Mouse (Mus musculus) urinary bladder, postnatal 14 days (tissue): Measurements from ENCODE around the gene Ttc1.

ENCODE experiments used
- DNase-seq: peaks from one replicate; pipeline ENCODE4 v3.0.0; 2021; ENCODE audit warnings: low spot score

Ttc1 gene

DNA sequence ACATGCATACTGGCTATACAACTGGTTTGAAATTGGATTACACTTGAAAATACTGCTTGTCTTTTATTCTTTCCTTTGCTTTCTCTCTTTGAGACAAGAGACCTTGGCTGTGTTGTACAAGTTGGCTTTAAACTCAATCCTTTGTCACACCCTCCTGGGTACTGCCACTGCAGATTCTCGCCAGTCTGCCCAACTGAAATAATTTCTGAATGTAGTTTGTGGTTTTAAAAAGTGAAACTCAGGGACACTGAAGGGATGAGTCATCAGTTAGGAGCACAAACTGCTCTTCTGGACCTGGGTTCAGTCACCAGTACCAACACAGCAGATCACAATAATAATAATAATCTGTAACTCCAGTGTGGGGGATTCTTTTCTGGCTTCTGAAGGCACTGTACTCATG is 44.3 kb downstream of the Ttc1 start:
- DNase-seq: no peak

DNA sequence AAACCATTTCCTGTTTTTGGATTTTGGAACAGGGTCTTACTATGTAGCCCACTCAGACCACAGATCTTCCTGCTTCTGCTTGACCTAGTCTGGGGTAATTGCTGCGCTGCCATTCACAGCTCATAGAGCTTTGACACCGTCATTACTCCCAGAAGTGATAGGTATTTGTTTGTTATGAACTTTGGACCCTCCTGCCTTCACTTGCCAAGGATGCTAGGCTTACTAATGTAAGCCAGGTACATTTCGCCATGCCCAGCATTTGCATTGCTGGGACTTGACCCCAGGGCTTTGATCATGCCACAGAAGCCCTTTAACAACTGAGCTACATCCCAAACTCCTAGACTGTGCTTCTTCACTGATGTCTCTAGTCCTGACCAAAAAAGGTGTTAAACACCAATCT is 47.5 kb downstream of the Ttc1 start:
- DNase-seq: no peak

- no peak for DNase-seq
These were observed 49.2 kb downstream of the Ttc1 start for GRCm38 (mm10) chr11:43698621-43699020.

- no peak for DNase-seq
These were observed 51.2 kb downstream of the Ttc1 start for GRCm38 (mm10) chr11:43696623-43697022.

DNA sequence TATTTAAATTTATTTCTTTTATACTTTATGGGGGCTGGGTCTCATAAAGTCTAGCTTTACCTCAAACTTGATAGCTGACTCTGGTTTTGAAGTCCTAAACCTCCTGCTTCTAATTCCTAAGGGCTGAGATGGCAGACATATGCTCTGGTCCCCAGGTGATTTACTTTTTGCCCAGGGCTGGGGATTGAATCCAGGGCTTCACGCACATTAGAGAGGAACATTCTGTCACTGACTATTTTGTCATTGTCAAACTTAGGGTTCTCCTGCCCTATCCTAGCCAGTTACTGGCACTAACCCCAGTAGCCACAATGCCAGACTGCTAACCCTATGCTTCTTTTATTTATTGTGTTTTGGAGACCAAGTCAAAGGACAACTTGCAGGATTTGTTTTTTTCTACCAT is 59.0 kb downstream of the Ttc1 start:
- DNase-seq: no peak

DNA sequence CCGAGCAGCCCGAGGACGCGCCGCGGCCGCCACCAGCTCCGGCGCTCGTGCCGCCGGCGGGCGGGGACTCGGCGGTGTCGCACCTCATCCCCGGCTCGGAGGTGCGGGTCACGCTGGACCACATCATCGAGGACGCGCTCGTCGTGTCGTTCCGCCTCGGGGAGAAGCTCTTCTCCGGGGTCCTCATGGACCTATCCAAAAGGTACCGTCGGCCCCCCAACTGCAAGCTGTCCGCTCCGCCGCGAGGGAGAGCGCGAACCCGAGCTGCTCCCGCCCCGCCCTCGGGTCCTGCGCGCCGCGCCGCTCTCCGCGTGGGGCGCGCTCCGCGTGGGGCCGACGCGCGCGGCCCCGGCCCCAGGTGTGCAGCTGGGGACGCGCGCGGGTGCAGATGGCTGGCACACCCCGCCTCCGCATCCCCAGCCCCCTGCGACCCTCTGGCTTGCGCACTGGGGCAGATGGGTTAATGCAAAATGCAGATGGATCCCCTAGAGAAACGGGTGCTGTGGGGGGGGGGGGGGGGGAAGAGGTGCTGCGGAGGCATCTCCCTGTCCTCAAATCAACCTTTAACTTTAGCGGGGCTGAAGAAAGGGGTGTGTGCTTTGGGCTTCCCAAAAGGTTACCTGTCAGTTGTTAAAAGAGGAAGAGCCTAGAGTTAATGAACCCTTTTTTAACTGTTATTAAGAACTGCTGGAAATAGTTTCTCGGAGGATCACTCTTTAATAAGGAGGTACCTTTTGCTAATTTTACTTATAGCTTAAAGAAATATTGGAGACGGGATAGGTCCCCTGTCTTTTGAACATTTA is 65.2 kb downstream of the Ttc1 start:
- DNase-seq: no peak

- DNase-seq: peak; percentile 99
These were observed 66.1 kb downstream of the Ttc1 start, which contains the start of gene Pwwp2a for GRCm38 (mm10) chr11:43681472-43682414. Gene Pwwp2a, plus strand, starts transcription at chr11:43681998.
